Mouse (Mus musculus): Measurements from ENCODE around the gene Cxcr2. TPM values are rescaled to one million over a fixed set of nuclear protein-coding genes. Genes with fewer than 3 reads are reported as not detected.

Gene Cxcr2
- total RNA-seq, 1 experiment from 2014 or later = 9.0 TPM

DNA sequence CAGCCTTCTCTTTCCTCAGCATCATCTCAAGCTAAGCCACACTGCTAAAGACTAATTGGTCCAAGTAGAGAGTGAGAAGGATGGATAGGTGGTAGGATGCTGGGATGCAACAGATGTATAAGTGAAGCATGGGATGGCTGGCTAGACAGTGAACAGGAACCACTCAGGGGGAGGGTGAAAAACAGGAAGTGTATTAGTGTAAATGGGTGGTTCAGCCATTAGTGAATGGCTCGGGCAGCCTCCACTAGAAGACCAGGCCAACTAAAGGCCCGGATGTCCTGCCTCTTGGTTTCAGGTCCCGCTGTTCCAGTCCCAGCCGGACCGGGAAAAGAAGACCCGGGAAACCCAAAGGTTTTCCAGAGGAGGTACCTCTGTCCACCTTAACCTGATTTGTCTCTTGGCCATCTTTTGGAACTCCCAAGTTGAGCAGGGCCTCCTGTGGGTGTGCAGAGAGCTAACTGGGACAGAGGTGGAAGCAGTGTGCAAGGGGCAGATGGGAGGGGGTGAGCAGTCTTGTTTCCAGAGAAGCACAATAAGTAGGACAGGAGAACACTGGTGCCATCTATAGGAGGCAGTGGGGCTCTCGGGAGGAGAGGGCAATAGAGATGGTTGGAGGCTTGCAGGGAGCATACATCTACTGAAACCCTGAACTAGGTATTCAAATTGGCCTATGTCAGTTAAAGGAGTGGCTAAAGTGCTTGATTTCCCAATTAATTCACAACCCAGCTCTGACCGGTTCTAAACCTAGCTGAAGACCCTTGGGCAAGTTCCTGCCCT is 22.7 kb upstream of the Cxcr2 start:
- ATAC-seq (replicated peaks in 1 of 2; ENCODE audit: insufficient read depth in 1 of 2, low FRiP score in 2 of 2, low TSS enrichment in 1 of 2, low read depth in 1 of 2, poor library complexity in 2 of 2, severe bottlenecking in 2 of 2) = no peak

DNA sequence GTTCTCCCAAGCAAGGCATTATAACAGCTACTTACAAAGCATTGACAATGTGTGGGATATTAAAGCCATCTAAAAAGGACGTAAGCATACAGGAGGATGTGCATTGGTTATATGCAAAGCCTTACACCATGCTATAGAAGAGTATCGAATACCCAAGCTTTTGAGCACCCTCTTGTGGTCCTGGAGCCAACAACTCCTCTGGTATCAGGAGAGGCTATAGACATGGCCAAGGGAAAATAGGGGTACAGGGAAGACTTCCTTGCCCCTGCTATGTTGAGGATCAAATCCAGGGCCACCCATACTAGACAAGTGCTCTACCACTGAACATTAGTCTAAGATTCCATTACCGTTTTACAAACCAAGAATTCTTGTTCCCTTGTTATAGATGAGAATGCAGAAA is 21.8 kb upstream of the Cxcr2 start:
- no peak for ATAC-seq (replicated peaks in 1 of 2; ENCODE audit: insufficient read depth in 1 of 2, low FRiP score in 2 of 2, low TSS enrichment in 1 of 2, low read depth in 1 of 2, poor library complexity in 2 of 2, severe bottlenecking in 2 of 2)

- peak; percentile 72 to 74 for ATAC-seq (replicated peaks in 1 of 2; ENCODE audit: insufficient read depth in 1 of 2, low FRiP score in 2 of 2, low TSS enrichment in 1 of 2, low read depth in 1 of 2, poor library complexity in 2 of 2, severe bottlenecking in 2 of 2)
These were observed 19.8 kb upstream of the Cxcr2 start for GRCm38 (mm10) chr1:74133954-74134353.

DNA sequence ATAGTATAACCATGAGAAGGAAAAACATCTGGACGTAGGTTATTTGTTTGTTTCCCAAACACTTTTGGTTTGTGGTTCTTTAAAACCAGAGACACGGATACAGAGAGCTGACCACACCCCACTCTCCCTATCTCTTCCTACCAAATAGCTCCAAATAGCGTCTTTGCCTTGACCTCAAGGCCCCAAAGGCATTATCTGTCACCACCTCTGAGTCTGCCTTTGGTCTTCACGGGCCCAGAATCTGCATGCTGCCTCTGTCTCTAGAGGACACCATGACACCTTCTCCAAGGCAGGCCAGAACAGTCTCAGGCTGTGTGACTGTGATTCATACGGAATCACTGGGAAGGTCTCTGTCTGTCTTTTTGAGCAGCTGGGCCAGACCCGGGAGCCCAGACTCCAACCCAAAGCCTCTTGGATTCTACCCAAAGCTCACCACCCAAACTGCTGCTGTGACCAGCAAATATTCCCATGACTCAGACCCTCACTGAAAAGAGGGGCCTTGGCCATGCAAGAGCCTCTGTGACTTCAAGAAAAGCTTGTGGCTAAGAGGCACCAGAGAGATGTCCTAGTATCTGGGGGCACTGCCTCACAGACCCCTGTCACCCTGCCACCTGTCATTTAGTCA is 18.4 kb upstream of the Cxcr2 start:
- peak in 1 of 2 experiments; percentile 22; a peak in 1 of 4 replicates for ATAC-seq (replicated peaks in 1 of 2; ENCODE audit: insufficient read depth in 1 of 2, low FRiP score in 2 of 2, low TSS enrichment in 1 of 2, low read depth in 1 of 2, poor library complexity in 2 of 2, severe bottlenecking in 2 of 2)

- no peak for ATAC-seq (replicated peaks in 1 of 2; ENCODE audit: insufficient read depth in 1 of 2, low FRiP score in 2 of 2, low TSS enrichment in 1 of 2, low read depth in 1 of 2, poor library complexity in 2 of 2, severe bottlenecking in 2 of 2)
These were observed 14.4 kb upstream of the Cxcr2 start for GRCm38 (mm10) chr1:74139415-74139814.

DNA sequence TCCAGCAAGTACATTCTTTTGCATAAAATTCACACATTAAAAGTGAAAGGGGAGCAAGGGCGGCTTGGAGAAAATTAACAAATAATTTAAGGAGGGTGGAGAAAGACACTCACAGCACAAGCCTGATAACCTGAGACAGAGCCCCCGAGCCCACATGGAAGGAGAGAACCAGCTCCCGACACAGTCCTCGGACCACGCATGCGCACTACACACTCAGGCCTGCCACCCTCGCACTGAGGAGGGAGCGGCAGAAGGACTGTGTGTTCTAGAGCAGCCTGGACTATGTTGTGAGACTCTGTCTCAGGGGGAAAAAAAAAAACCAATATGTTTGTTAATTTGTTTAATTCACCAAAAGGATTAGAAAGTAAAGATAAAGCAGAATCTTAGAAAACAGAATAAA is 12.0 kb upstream of the Cxcr2 start:
- ATAC-seq (replicated peaks in 1 of 2; ENCODE audit: insufficient read depth in 1 of 2, low FRiP score in 2 of 2, low TSS enrichment in 1 of 2, low read depth in 1 of 2, poor library complexity in 2 of 2, severe bottlenecking in 2 of 2) = no peak

DNA sequence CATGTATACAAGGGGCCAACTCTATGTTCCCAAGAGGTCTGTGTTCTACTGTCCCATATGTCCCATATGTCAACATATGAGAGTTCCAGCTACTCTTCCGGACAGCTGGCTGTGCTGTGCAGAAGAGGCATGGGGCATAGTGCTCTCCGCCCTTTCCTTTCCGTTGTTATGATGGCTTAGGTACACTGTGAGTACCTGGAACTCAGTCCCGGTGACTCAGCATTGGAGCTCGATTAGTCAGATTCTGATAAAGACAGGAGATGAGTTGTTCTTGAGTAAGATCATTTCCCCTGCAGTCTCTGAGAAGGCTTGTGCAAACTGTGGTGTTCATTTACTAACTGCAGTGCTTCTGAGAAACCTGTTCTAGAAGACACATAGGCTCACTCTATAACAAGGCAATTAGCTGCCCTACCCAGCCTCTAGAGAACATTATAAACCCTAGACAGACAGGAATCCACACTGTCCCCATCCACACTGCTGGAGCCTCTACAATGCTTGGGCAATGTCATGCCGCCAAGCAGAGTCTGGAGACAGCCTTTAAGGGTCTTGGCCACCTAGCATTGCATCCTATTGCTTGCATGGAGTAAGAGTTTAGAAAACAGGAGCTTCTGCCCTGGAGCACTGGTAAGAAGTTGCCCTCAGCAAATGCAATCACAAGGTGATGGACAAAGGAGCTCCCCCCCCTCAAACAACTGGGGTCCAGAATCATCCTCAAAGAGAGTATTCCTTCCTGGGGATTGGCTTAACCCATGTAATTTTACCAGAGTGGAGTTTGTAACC is 4.5 kb upstream of the Cxcr2 start:
- peak in 1 of 2 experiments; percentile 5; a peak in 1 of 4 replicates for ATAC-seq (replicated peaks in 1 of 2; ENCODE audit: insufficient read depth in 1 of 2, low FRiP score in 2 of 2, low TSS enrichment in 1 of 2, low read depth in 1 of 2, poor library complexity in 2 of 2, severe bottlenecking in 2 of 2)

DNA sequence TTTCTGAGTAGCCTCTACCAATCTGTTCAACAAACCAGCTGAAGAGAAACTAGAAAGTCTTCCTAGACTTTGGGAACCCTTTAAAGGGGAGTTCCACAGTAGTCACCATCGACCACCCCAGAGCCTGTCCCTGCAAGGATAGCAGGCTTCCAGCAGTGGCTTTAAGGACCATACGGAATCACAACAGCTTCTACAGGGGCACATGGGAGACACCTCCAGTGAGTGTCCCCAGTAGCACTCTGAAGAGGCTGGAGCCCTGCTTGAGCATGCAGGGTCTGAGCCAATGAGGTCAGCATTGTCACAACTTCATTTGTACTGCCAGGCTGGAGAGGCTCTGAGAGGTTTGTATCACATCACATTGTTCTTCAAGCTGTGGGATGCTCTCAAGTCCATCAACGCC is 3.7 kb upstream of the Cxcr2 start:
- no peak for ATAC-seq (replicated peaks in 1 of 2; ENCODE audit: insufficient read depth in 1 of 2, low FRiP score in 2 of 2, low TSS enrichment in 1 of 2, low read depth in 1 of 2, poor library complexity in 2 of 2, severe bottlenecking in 2 of 2)

DNA sequence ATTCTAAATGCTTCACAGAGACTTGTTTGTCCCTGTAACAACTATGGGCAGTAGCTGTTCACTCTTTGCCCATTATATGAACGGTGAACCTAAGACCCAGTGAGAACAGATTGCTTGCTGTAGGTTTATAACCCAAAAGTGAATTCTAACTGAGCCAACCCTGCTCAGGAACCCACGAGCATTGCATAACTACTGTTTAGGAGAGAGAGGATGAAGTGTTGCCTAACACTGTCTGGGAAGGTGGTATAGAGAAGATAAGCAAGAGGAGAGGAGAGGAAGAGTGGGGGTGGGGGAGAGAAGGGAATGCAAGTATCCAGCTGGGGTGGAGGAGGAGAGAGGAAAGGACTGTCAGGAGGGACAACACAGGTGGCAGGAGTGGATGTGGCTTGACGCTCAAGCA is 2.7 kb upstream of the Cxcr2 start:
- no peak for ATAC-seq (replicated peaks in 1 of 2; ENCODE audit: insufficient read depth in 1 of 2, low FRiP score in 2 of 2, low TSS enrichment in 1 of 2, low read depth in 1 of 2, poor library complexity in 2 of 2, severe bottlenecking in 2 of 2)

GRCm38 (mm10) chr1:74155435-74156012 is 1.7 kb downstream of the Cxcr2 start:
- peak; percentile 29 to 47; a peak in 1 of 4 replicates for ATAC-seq (replicated peaks in 1 of 2; ENCODE audit: insufficient read depth in 1 of 2, low FRiP score in 2 of 2, low TSS enrichment in 1 of 2, low read depth in 1 of 2, poor library complexity in 2 of 2, severe bottlenecking in 2 of 2)

DNA sequence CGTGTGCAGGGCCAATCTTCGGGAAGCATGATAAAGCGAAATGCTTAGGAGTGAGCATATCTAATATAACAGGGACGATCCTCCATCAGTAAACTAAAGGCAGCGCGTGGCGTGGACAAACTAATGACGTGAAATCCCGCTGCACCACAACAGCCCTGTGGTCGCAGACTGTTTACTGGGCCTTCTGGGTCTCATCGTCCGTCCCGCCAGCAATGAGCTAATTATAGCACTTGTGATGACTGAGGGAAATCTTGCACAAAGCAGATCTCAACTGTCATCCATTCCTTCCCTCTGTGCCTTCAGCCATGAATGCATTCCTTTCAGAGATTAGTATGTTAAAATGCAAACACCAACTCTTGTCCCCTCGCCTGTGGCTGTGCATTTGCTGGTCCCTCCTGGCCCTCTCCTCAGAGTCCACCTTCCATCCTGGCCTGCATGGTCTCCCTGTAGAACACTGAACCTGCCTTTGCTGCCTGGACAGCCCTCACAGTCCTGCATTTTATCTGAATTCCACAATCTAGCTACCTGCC is 2.7 kb downstream of the Cxcr2 start:
- no peak for ATAC-seq (replicated peaks in 1 of 2; ENCODE audit: insufficient read depth in 1 of 2, low FRiP score in 2 of 2, low TSS enrichment in 1 of 2, low read depth in 1 of 2, poor library complexity in 2 of 2, severe bottlenecking in 2 of 2)

DNA sequence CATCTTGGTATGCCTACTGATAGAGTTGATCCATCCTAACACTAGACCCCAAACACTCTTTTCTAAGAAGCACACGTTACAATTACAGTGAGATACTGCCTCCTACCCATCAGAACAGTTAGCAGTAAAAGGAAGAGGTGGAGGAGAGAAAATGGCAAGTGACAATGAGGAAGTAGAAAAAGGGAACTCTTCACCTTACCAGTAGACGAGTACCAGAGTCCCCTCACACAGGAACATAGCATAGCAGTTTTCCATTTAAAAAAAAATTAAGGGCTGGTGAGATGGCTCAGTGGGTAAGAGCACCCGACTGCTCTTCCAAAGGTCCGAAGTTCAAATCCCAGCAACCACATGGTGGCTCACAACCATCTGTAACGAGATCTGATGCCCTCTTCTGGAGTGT is 5.8 kb downstream of the Cxcr2 start:
- peak; percentile 68 to 73; a peak in 3 of 4 replicates for ATAC-seq (replicated peaks in 1 of 2; ENCODE audit: insufficient read depth in 1 of 2, low FRiP score in 2 of 2, low TSS enrichment in 1 of 2, low read depth in 1 of 2, poor library complexity in 2 of 2, severe bottlenecking in 2 of 2)

- no peak for ATAC-seq (replicated peaks in 1 of 2; ENCODE audit: insufficient read depth in 1 of 2, low FRiP score in 2 of 2, low TSS enrichment in 1 of 2, low read depth in 1 of 2, poor library complexity in 2 of 2, severe bottlenecking in 2 of 2)
These were observed 6.2 kb downstream of the Cxcr2 start for GRCm38 (mm10) chr1:74160036-74160435.

GRCm38 (mm10) chr1:74167136-74167535 is 13.3 kb downstream of the Cxcr2 start:
- peak; percentile 67 to 74; a peak in 2 of 4 replicates for ATAC-seq (replicated peaks in 1 of 2; ENCODE audit: insufficient read depth in 1 of 2, low FRiP score in 2 of 2, low TSS enrichment in 1 of 2, low read depth in 1 of 2, poor library complexity in 2 of 2, severe bottlenecking in 2 of 2)

- no peak for ATAC-seq (replicated peaks in 1 of 2; ENCODE audit: insufficient read depth in 1 of 2, low FRiP score in 2 of 2, low TSS enrichment in 1 of 2, low read depth in 1 of 2, poor library complexity in 2 of 2, severe bottlenecking in 2 of 2)
These were observed 15.9 kb downstream of the Cxcr2 start for GRCm38 (mm10) chr1:74169721-74170120.

DNA sequence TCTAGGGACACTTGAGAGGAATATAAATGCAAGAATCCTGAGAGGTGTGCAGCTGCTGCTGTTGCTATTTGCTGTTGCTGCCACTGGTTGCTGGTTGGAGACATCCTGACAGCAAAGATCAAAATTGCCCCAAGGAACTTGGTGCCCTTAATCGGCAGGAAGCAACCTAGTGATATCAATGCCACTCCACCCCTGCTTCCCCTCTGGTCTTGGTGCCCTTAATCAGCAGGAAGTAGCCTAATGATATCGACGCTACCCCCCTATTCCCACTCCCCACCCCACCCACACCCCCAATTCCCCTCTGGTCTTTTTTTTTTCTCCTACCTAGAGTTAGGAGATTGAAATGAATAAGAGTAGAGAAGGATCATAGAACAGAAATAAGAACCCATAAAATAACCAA is 18.9 kb downstream of the Cxcr2 start:
- ATAC-seq (replicated peaks in 1 of 2; ENCODE audit: insufficient read depth in 1 of 2, low FRiP score in 2 of 2, low TSS enrichment in 1 of 2, low read depth in 1 of 2, poor library complexity in 2 of 2, severe bottlenecking in 2 of 2) = peak; percentile 62 to 69

- no peak for ATAC-seq (replicated peaks in 1 of 2; ENCODE audit: insufficient read depth in 1 of 2, low FRiP score in 2 of 2, low TSS enrichment in 1 of 2, low read depth in 1 of 2, poor library complexity in 2 of 2, severe bottlenecking in 2 of 2)
These were observed 21.9 kb downstream of the Cxcr2 start for GRCm38 (mm10) chr1:74175731-74176130.
